Mouse (Mus musculus): ENCODE measurements around the gene Dll4. TPM values are rescaled to one million over a fixed set of nuclear protein-coding genes. Genes with fewer than 3 reads are reported as not detected.

Gene Dll4
- total RNA-seq, 2 experiments from 2014 or later, result not detected

DNA sequence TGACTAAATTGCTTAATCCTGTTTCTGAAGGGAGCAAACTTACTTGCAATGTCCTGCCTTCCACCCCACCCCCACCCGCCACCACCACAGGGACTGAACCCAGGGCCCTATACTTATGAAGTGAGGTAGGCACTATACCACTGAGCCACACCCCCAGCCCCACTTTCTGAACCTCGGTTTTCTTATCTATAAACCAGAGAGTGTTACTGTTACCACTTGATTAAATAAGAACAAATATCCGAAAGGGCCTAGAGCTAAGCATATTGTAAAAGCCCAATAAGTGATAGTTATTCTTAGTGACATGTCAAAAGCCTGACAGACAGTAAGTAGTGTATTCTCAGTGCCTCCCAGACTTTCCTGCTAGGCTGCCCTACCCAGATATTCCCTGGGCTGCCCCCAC, 21.2 kb upstream of the Dll4 start:
- ATAC-seq (replicated peaks; ENCODE audit: low FRiP score, poor library complexity, severe bottlenecking), result no peak

DNA sequence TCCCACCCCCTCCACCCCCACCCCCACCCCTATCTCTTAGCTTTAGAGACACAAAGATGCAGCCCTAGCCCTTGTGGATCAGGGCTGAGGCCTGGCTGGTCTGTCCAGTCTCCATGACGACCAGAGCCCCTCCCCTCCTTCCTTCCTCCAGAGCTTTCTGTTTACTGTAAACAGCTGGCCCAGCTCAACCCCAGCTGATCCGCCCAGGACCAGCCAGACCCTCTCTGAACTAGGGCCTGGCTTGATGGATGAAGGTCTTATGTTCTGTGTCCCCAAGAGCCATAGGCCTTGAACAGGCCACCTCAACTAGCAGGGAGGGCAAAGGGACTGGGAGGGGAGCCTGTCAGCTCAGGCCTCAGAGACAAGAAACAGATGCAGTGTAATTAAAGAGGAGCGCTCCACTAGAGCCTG, 20.8 kb upstream of the Dll4 start:
- no peak for ATAC-seq (replicated peaks; ENCODE audit: low FRiP score, poor library complexity, severe bottlenecking)

DNA sequence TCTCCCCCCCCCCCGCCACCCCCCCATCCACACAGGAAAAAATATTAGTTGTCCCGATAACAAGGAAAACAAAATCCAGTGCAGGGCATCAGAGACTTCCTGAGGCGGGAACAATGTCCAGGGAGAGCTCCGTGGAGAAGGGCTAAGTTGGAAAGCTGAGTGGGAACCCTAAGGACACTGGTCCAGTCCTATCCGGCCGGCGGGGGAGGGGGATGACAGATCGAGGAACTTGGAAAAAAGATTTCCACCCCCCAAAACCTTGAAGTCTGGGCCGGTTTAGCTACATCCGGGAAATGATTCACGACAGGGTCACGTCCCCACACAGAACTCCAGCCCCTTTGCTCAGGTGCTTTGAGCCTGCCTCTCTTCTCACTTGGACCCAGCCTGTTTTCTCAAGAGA, 14.0 kb upstream of the Dll4 start:
- no peak for ATAC-seq (replicated peaks; ENCODE audit: low FRiP score, poor library complexity, severe bottlenecking)

DNA sequence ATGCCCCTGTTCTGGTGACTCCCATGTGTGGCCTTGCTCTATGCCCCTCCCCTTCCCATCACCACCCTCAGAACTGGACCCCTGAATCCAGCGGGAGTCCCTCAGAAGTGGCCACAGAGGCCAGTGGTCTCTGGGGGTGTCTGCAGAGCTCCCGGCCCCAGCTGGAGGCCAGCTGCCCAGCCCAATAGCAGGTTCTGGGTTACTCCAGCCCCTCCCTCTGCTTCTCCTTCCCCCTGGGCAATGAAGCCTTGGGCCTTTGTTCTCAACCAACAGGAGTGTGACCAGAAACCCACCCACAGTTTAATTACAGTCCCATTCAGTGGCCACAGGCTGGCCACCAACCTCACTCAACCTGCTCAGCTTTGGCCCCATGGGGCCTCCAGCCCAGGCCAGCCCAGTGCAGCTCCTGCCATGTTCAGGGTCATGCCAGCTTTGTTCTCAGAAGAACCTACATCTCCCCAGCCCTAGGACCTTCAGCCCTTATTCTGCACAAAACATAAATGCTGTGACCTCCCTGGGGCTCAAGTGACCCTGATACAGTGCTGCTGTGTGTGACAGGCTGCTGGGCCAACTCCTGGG, 13.1 kb upstream of the Dll4 start:
- no peak for ATAC-seq (replicated peaks; ENCODE audit: low FRiP score, poor library complexity, severe bottlenecking)

DNA sequence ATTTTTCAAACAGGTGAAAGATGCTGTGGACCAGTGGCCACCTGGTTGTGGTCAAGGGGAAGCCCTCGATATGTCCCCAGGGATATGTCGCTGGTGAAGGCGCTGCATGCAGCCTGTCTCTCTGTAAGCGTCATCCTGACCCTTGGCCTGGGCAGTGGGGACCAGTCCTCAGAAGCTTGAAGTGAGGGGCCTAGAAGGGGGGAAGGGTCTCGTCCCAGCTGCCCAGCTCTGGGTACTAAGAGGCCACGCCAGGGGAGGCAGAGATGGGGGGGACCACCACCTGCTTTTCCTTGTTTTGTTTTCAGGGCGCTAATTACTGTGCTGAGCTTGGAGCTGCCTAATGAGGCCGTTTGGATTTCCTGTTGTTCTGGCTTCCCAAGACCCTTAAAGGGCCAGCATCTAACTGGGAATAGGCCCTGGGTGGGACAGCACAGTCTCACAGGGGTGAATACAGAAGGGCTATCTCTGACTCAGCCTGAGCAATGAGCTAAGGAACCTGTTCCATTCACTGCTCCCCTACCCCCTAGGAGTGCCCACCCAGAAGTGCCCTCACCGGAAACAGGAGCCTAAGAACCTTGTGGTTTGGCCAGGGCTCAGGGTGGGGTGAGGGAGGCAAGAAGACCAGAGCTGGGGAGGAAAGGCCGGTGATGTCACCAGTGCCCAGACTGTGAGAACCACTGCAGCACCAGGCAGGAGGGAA, 11.7 kb upstream of the Dll4 start:
- ATAC-seq (replicated peaks; ENCODE audit: low FRiP score, poor library complexity, severe bottlenecking), result no peak

DNA sequence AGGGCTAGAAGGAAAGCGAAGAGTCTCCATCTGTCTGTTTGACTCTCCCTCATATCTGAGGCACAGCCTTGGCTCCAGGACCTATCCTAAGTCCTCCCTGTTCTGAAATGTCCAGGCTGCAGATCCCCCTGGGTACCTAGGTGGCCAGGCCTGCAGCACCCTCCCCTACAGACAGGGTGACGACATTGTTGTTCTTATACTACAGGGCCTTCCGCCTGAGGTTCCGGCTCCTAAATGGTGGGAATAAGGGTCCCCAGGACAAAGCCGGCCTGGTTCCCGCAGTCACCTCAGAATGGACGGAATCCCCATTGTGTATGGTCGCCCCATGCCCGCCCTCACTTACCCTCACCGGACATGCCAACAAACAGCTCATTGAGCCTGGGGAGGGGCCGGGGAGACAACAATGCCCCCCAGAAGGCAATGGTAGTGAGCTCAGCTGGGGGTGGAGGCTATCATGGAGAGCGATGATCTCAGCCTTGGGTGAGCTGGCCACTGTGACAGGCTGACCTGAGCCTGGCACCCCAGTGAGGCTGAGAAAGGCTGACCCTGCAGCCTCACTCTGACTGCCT, 10.8 kb upstream of the Dll4 start:
- ATAC-seq (replicated peaks; ENCODE audit: low FRiP score, poor library complexity, severe bottlenecking), result no peak

DNA sequence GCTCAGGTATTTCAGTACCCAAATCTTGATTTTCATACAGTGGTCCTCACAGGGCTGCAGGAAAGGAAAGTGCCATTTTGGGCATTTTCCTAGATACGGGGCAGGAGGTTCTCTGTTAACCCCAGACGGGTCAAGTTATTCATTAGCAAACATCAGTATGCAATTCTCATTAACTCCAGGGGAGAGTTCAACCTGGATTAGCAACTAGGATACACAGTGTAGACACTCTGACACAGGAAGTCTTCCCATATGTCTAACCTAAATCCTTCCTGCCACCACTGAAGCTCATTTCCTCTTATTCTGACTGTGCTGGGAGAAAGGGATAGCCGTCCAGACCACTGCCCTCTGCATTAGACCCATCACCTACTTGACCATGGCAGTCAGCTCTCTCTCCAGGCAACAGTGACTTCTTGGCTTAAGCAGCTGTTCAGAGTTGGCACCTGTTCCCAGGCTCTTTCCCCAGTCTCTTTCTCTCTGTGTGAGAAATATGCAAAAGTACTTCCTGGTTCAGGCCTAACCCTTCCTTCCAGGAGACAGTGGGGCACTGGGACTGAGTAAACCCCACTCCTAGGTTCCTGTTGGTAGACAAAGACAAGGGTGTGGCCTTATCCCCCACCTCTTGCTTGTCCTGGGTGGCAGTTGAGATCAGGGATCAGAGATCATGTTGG, 7.4 kb upstream of the Dll4 start:
- ATAC-seq (replicated peaks; ENCODE audit: low FRiP score, poor library complexity, severe bottlenecking), result no peak

DNA sequence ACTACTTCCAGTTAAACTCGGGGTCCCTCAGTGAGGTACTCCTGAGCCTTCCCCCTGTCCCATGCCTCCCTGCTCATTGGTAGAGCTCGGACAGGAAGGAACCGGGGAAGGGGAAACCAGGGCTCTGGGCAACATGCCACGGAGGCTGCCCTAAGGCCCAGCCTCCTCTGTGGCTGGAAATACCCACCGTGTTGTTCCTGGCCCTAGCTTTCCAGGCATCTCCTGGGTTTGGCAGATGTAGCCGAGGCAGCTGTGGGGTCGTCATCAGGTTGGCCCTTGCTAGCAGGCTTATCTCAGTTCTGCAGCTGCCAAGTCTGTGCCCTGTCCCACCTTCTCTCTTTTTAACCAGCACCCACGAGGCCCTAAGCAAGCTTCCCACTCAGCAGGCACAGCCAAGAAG, 5.0 kb upstream of the Dll4 start:
- ATAC-seq (replicated peaks; ENCODE audit: low FRiP score, poor library complexity, severe bottlenecking), result no peak

DNA sequence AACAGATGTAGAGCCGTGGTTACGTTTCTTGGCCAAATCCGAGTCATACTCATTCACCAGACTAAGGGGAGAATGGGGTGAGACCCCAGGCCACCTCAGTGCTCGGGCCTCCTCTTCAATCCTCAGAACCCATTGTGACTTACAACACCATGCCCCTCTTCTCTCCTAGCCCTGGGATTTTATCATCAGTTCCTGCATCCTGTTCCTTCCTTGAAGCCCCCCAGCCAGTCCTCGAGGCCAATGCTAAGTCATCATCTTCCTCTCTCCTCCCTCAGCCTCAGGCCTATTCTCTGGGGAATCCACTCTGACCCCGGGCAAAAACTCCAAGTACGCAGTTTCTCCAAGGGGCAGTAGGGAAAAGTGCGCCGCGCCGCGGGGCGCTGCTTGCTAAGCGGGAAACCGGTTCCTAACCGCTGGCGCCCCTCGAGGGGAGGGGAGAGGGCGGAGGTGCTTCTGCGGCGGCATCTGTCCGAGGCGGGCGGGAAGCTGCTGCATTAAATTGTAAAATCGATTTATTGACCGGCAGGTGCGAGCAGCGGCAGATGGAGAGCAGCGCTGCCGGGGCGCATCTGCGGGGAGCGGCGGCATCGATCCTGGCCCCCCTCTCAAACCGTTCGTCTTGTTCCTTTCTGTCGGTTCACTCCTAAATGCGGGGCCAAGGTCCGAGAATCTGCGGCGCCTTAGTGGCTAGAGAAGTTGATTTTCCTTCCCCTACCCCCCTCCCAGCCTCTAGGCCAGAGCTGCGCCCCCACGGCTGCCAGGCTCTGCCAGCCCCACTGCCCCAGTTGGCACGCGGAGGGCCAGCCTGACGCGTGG, 3.6 kb upstream of the Dll4 start:
- no peak for ATAC-seq (replicated peaks; ENCODE audit: low FRiP score, poor library complexity, severe bottlenecking)

DNA sequence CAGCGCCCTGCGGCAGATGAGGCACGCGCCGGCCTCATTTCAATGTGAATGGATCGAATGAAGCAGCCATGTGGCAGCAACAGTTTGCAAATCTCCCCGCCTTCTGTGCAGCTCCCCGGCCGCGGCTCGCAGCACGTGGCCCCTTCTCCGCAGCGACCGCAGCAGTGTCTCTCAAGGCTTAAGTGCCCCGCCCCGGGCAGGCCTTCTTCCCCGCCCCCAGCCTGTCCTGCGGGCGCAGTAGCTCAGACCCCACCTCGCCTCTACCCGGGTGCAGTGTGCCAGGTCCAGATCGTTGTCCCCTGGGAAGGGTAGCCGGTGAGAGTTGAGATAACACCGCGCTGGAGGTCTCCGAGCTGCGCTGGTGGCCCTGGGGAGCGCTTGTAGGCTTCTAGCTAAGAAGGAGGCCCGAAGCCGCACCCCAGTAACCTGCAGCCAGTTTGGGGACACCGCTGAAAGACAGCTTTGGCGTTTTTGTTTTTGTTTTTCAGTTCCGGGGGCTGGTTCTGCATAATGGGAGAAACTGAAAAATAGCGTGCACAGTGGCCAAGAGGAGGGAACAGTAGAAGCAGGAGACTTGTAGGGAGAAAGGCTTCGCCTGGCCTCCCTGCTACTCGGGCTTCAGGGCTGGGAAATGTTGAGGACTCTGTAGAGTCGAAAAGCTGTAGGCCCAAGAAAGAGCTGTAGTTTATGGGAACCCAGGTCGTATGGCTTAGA, 2.8 kb upstream of the Dll4 start:
- ATAC-seq (replicated peaks; ENCODE audit: low FRiP score, poor library complexity, severe bottlenecking), result no peak

DNA sequence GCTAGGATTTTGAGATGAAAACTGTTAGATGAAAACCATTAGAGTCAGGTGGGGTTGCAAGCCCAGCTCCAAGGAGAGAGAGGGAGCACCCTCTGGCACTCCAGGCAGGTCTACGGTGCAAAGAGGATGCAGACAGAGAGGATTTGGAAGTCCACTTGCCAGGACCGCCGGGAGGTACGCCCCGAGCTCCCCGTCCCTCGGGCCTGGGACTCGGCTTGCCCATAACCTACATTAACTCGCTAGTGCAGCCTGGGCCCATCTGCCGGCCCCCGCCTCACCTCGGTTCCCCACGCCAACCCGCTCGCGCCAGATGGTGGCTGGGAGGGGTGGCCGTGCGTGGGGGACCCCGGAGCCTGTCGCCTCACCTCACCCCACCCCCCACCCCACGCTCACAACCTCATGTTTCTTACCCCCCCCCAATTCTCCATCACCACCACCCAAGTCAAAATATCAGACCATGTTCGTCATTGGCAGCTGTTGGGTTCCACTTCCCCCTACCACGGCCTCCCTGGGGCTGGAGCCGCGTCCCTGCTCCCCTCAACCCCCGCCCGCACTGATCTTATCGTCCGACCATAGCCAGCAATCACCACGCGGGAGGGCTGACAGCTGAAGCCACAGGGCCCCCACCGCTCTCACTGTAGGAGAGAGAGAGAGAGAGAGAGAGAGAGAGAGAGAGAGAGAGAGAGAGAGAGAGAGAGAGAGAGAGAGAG, 1.6 kb upstream of the Dll4 start:
- ATAC-seq (replicated peaks; ENCODE audit: low FRiP score, poor library complexity, severe bottlenecking), result no peak

DNA sequence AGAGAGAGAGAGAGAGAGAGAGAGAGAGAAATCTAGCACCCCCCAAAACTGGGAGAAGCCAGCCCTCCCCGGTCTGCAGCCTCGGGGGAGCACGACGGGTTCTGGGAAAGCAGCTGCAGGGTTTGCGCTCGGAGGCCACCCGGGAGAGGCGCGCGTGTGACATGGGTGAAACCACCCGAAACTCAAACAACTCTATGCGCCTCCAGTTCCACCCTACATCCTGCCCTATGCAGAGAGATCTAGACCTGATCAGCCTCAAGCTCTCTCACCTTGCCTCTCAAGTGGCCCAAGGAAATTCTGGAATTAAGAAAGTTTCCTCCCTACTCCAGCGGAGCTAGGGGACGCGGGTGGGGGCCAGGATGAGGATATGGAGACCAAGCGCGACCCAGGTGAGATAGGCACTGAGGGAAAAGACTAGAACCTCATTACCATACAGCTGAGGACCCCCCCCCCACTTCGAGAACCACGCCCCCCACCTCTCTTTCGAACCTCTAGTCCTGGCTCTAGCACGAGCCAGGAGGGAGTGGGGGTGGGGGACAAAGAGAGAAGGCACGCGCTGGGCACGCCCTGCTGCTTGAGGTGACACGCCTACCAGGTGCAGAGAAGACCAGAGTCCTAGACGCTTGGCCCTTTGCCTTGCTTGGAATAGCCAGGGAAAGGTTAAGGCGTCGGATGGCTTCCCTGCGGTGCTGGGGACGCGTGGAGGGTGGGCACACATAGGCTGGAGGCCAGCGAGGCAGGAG, 837 bp upstream of the Dll4 start:
- ATAC-seq (replicated peaks; ENCODE audit: low FRiP score, poor library complexity, severe bottlenecking), result no peak

DNA sequence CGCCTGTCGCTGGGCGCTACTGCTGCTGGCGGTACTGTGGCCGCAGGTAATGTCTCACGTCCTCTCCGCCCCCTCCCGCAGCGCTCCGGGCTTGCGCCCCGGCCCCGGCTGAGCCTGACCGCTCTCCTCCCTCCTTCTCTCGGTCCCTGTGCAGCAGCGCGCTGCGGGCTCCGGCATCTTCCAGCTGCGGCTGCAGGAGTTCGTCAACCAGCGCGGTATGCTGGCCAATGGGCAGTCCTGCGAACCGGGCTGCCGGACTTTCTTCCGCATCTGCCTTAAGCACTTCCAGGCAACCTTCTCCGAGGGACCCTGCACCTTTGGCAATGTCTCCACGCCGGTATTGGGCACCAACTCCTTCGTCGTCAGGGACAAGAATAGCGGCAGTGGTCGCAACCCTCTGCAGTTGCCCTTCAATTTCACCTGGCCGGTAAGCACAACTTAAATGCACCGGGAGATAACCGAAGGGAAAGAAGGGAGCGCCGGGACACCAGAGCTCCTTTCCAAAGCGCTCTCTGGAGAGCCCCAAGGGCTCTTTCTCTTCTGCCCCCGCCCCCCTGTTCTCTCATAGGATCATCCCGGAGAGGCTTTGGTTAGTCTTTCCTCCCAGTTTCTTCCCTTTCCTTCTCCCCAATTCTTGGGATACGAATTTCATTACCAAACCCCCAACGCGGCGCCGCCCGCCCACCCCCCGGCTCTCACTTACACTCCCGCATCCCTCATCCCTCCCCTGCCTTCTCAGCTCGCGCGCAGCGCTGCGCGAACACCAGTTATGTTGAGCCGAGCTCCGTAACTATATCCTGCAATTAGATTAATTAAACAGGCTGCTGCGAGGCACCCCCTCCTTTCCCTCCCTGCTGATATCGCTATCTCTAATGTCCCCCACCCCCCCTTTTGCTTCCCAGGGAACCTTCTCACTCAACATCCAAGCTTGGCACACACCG, 847 bp downstream of the Dll4 start:
- no peak for ATAC-seq (replicated peaks; ENCODE audit: low FRiP score, poor library complexity, severe bottlenecking)

DNA sequence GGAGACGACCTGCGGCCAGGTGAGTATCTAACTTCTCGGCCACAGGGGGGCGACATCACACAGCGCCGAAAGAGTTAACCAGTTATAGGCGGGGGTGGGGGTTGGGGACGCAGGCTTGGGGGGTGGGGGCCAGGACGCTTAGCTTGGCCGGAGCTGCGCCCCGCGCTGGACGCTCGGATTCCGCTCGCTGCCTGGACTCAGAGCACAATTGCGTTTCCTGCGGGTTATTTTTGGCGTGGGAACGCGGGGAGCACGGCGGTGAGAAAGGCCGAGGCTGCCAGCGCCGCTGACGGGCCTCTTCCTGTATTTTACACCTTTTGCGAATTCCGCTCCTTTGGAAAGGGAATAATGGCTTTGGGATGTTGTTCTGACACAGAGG, 1.5 kb downstream of the Dll4 start:
- no peak for ATAC-seq (replicated peaks; ENCODE audit: low FRiP score, poor library complexity, severe bottlenecking)

DNA sequence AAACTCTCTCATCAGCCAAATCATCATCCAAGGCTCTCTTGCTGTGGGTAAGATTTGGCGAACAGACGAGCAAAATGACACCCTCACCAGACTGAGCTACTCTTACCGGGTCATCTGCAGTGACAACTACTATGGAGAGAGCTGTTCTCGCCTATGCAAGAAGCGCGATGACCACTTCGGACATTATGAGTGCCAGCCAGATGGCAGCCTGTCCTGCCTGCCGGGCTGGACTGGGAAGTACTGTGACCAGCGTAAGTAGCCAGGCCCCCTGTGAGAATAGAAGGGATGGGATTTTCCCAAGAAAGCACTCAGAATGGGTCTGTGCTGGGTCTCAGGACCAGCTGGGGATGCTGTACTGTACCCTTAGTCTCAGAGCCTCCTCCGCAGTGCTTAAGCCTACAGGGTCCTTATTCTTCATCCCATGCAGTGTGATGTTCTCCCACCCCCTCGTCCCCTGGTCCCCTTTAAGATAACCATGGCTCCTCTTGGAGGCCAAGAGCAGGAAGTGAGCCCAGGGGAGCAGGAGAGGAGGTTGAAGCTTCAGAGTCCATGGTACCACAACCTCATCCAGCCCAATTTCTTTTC, 2.5 kb downstream of the Dll4 start:
- ATAC-seq (replicated peaks; ENCODE audit: low FRiP score, poor library complexity, severe bottlenecking), result no peak

DNA sequence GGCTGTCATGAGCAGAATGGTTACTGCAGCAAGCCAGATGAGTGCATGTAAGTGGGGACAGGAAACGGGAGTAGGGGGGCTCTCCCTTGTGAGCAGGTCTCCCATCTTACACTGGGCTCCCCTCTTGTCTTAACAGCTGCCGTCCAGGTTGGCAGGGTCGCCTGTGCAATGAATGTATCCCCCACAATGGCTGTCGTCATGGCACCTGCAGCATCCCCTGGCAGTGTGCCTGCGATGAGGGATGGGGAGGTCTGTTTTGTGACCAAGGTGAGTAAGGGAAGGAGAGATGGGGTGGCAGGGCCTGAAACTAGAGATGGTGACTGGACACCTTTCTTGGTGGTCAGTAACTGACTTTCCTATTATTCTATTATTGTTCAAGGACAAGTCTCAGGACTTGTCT, 3.0 kb downstream of the Dll4 start:
- no peak for ATAC-seq (replicated peaks; ENCODE audit: low FRiP score, poor library complexity, severe bottlenecking)

All from erythroid progenitor cell, adult 5-6 weeks (primary cell).